Mouse (Mus musculus): ENCODE data around the gene Arhgef9. TPM values are rescaled to one million over a fixed set of nuclear protein-coding genes. Genes with fewer than 3 reads are reported as not detected.

The Arhgef9 gene
- total RNA-seq (2022) = 100 to 1,000 TPM; 260 to 274 (median 269) TPM

- no peak for DNase-seq (ENCODE audit: low spot score in 2 of 2)
Observed at GRCm38 (mm10) chrX:95196104-95196919, at the start of gene Arhgef9. Gene Arhgef9 (minus strand): TSS chrX:95196856.

- DNase-seq (ENCODE audit: low spot score in 2 of 2) = no peak
Observed at GRCm38 (mm10) chrX:95238896-95239295, 42.2 kb upstream of the Arhgef9 start.

- no peak for DNase-seq (ENCODE audit: low spot score in 2 of 2)
Observed at GRCm38 (mm10) chrX:95195363-95196103, 1.1 kb downstream of the Arhgef9 start.

DNA sequence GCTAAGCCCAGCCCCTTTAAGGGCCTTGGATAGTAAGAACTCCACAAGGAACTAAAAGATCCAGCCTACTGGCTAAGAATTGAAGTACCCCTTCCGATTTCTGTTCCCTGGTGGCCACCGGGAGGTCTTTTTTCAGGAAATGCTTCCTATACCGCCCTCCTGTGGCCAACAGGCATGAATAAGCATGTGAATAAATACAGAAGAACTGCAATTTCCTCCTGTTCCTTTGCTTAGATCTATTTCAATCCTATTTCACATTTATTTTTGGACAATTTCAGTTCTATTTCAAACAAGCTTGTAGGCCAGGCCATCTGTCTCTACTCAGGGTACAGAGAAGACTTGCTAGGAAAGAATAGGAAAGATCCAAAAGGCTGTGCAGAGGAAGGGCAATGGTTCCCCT lies 20.7 kb downstream of the Arhgef9 start:
- peak in 1 of 2 experiments; percentile 18 for DNase-seq (ENCODE audit: low spot score in 2 of 2)

- DNase-seq (ENCODE audit: low spot score in 2 of 2) = peak; percentile 87 to 94
Observed at GRCm38 (mm10) chrX:95166317-95166716, 30.3 kb downstream of the Arhgef9 start.

DNA sequence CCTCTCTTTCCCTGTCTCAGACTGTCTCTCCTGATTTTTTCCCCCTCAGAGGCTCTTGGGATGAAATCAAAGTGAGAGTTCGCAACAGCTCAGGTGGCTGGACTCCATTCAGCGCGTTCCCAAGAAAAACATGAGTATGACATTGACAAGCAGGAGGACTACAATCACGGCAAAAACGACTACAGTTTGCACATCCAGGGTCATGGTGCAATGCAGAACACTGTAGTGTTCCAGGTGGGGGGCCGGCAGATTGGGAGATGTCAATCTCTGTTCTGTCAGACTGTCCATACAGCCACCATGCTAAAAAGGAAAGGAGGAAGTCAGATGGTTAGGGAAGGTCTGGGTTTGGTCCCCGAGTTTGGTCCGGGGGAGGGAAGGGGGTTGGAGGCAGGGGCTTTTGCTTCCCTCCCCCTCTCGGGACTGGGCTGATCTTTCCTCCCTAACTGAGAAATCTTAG lies 31.0 kb downstream of the Arhgef9 start:
- peak in 1 of 2 experiments; percentile 12 for DNase-seq (ENCODE audit: low spot score in 2 of 2)

- DNase-seq (ENCODE audit: low spot score in 2 of 2) = peak; percentile 25 to 29
Observed at GRCm38 (mm10) chrX:95164140-95164539, 32.5 kb downstream of the Arhgef9 start.

- no peak for DNase-seq (ENCODE audit: low spot score in 2 of 2)
Observed at GRCm38 (mm10) chrX:95163452-95163851, 33.2 kb downstream of the Arhgef9 start.

- DNase-seq (ENCODE audit: low spot score in 2 of 2) = no peak
Observed at GRCm38 (mm10) chrX:95156833-95157386, 39.7 kb downstream of the Arhgef9 start.

GRCm38 (mm10) chrX:95138636-95139035 lies 58.0 kb downstream of the Arhgef9 start:
- peak in 1 of 2 experiments; percentile 18 for DNase-seq (ENCODE audit: low spot score in 2 of 2)

DNA sequence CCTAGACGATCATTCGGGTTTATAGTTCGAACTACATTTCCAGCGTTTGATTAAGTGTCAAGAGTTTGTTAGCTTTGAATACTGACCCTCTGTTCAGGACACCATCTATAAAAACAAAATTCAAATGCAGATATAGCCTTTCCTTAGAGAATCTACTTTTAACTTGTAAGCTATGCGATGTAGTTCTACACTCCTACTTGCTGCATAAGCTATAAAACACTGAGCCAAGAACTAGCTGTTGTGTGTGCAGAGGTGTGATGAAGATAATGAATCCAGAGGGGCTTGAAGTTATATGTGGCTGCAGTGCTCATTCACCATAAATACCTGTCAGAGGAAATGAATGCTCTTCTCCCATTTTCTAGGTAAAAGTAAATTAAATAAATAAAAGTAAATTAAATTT lies 63.2 kb downstream of the Arhgef9 start:
- no peak for DNase-seq (ENCODE audit: low spot score in 2 of 2)

DNA sequence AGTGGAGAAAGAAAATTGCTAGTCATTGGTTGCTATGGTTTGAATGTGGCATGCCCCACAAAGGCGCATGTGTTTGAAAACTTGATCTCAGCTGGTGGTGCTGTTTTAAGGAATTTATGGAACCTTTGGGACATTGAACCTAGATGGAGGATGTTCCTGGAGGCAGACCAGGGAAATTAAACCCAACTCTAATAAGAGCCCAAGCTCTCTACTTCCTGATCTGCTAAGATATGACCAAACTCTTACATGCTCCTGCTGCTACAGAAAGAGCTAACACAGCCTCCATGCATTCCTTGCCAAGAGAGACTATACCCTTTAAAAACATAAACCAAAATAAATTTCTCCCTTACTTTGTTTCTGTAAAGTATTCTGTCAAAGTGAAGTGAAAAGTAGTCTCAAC lies 63.7 kb downstream of the Arhgef9 start:
- no peak for DNase-seq (ENCODE audit: low spot score in 2 of 2)

DNA sequence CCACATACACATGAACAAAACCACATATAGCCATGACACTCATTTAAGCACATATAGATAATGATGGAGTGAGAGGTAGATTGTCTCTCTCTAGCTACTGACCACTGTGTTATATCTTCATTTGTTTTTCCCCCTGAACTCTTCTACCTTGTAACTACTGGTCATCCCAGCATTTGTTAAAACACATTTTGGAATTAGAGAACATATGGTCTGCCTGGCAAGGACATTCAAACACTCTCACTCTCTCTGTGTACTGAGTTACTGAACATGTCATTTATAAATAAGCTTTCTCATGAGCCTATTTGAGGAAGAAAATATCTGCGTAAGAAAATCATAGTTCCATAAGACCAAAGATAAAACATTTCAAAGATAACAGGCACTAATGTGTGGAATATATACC lies 64.9 kb downstream of the Arhgef9 start:
- DNase-seq (ENCODE audit: low spot score in 2 of 2) = no peak

GRCm38 (mm10) chrX:95123462-95123861 lies 73.2 kb downstream of the Arhgef9 start:
- DNase-seq (ENCODE audit: low spot score in 2 of 2) = no peak

DNA sequence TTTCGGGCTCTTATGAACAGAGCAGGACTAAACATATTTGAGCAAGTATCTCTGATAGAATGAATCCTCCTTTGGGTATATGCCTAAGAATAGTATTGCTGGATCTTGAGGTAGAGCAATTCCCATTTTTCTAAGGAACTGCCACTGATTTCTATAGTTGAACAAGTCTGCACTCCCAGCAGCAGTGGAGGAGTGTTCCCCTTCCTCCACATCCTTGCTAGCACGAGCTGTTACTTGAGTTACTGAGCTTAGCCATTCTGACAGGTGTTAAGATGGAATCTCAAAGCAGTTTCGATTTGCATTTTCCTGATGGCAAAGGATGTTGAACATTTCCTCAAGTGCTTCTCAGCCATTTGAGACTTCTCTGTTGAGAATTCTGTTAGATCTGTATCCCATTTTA lies 92.3 kb downstream of the Arhgef9 start:
- no peak for DNase-seq (ENCODE audit: low spot score in 2 of 2)

DNA sequence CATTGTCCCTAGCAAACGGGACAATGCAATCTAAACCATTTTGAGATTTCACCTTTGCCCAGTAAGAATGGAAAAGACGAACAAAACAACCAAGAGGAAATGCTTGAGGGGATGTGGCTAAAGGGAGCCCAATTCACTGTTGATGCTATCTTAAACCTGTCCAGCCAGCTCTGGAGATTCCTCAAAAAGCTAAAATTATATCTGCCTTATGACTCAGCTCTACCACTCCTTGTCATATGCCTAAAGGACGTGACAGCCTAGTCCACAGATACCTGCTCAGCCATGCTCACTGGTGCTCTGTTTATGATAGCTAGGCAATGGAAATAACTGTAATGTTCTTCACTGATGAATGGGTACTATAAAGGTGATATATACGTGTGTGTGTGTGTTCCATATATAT lies 109.0 kb downstream of the Arhgef9 start:
- DNase-seq (ENCODE audit: low spot score in 2 of 2) = no peak

DNA sequence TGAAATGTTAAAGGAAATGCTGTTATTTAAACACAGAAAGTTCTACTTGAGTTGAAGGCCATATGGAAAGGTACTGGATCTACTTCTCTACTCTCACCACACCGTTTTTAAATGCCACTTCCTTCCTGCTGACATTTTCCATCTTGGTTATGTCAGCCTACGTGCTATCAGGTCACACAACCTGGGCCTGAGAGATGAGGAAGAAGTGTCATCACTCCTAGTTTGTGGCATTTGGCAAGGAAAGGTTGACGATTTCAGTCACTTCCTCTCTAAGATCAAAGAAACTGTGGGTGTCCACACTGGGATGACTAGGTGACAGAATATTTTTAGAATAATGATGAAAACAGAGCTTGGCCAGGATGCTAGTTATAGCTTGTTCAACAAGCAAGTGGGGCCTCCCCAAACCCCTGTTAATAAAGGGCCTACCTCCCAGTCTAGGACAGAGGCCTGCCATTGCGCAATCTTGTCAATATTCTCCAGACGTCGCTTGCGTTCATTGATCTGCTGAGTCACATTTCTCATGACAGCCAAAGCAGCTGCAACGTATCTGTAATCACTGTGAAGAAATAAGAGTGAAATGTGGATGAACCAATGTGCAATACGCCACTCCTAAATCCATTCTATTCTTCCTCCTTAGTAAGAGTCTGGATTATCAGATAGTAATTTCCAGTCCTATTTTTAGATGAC lies 119.5 kb downstream of the Arhgef9 start:
- no peak for DNase-seq (ENCODE audit: low spot score in 2 of 2)

DNA sequence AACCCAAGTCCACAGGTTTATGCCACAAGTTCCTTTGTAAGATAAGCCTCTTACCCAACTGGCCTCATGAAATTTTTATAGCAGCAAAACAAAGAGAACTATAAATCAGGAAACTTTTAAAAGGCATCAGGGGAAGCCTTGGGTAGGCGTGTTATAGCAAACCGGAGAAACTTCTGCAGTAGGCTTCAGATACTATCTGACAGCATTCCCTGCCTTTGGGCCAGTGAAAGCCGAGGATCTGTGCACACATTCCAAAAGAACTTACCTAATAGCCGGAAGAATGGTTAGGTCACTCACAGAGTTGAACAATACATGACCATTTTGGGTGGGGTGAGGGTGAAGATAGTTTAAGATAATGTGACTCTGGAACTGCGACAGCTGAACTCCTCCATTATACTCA lies 168.7 kb downstream of the Arhgef9 start:
- DNase-seq (ENCODE audit: low spot score in 2 of 2) = no peak

DNA sequence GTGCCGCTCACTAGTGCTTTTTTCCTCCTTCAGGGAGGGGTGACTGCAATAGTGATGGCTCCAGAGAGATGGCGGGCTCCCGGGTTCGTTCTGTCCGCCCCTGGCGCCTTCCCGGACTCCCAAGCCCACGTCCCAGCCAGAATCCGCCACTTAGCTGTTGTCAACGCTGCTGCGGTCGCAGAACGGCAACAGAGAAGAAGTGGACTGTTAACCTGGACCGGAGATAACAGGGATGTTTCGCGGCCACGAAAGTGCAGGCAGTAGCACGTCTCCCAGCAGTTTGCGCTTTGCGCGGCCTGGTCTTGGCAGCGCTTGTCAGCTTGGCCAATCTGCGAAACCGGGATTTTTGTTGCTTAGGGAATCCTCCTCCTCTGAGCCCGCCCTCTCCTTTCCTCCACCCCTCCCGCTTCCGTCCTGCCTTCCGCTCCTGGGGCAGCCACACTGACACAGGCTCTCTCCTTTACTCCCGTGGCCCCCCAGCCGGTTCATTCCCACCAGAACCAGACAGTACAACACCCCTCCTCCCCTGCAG lies 170.2 kb downstream of the Arhgef9 start, which contains the start of gene Spin4:
TSS of gene Spin4 (minus strand) at position 322 of the 532 bp plus-strand sequence.
- DNase-seq (ENCODE audit: low spot score in 2 of 2) = peak; percentile 48 to 59

DNA sequence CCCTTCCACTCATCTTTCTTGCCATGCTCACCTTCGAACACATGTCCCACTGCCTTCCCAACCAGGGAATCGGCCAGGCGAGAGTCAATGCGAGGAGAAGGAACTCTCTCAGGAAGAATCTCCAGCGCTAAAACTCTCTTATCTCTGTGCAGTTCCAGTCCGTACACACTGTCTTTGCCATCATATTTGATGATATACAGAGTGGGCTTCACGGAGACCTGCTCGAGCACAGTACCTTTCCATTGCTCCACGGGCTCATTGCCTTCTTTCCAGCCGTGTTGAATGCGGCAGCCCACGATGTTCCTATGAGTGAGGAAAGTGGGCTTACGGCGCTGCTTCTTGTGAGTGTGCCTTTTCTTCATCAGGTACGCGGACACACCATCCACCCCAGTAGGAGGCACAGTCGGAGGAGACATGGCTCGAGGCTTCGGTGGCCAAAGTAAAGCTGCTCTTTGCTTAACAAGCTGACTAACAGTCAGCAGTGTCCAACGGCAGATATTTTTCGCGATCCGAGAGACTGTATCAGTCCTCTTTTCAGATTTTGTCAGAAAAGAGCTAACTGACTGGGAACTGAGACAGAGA lies 170.8 kb downstream of the Arhgef9 start:
- peak in 1 of 2 experiments; percentile 11 for DNase-seq (ENCODE audit: low spot score in 2 of 2)

- DNase-seq (ENCODE audit: low spot score in 2 of 2) = no peak
Observed at GRCm38 (mm10) chrX:95012033-95012432, 184.6 kb downstream of the Arhgef9 start.
